Mouse (Mus musculus) lung, adult 18-20 months (tissue): ENCODE results near the gene Psmf1.

Experiments
- DNase-seq, 2 experiments: peaks; one replicate each; pipeline ENCODE4 v3.0.0; 2022; ENCODE audit warnings: mixed read lengths in 2 of 2

The Psmf1 gene

GRCm38 (mm10) chr2:151743845-151744244 is at the start of gene Psmf1:
TSS of gene Psmf1 (minus strand) at chr2:151744186.
- DNase-seq: no peak

GRCm38 (mm10) chr2:151791156-151791555 is 47.2 kb upstream of the Psmf1 start:
- no peak for DNase-seq

GRCm38 (mm10) chr2:151790169-151790568 is 46.2 kb upstream of the Psmf1 start:
- DNase-seq: no peak

- DNase-seq: no peak
Measured at GRCm38 (mm10) chr2:151788221-151788977, 44.4 kb upstream of the Psmf1 start.

GRCm38 (mm10) chr2:151783493-151783892 is 39.5 kb upstream of the Psmf1 start:
- no peak for DNase-seq

GRCm38 (mm10) chr2:151777366-151777765 is 33.4 kb upstream of the Psmf1 start:
- no peak for DNase-seq

GRCm38 (mm10) chr2:151773476-151773875 is 29.5 kb upstream of the Psmf1 start:
- DNase-seq: peak in 1 of 2 experiments; percentile 24

GRCm38 (mm10) chr2:151772169-151772568 is 28.2 kb upstream of the Psmf1 start:
- DNase-seq: no peak

GRCm38 (mm10) chr2:151764557-151764956 is 20.6 kb upstream of the Psmf1 start:
- DNase-seq: no peak

GRCm38 (mm10) chr2:151758806-151759353 is 14.9 kb upstream of the Psmf1 start:
- DNase-seq: no peak

GRCm38 (mm10) chr2:151757451-151757850 is 13.5 kb upstream of the Psmf1 start:
- DNase-seq: no peak

- no peak for DNase-seq
Measured at GRCm38 (mm10) chr2:151756277-151757061, 12.5 kb upstream of the Psmf1 start.

- no peak for DNase-seq
Measured at GRCm38 (mm10) chr2:151751330-151751729, 7.3 kb upstream of the Psmf1 start.

- peak; percentile 50 to 61 for DNase-seq
Measured at GRCm38 (mm10) chr2:151747847-151748705, 4.1 kb upstream of the Psmf1 start.

- DNase-seq: no peak
Measured at GRCm38 (mm10) chr2:151742850-151743679, 921 bp downstream of the Psmf1 start.

- DNase-seq: no peak
Measured at GRCm38 (mm10) chr2:151742084-151742483, 1.9 kb downstream of the Psmf1 start.

- DNase-seq: peak; percentile 85 to 87
Measured at GRCm38 (mm10) chr2:151740741-151741526, 3.1 kb downstream of the Psmf1 start.

- no peak for DNase-seq
Measured at GRCm38 (mm10) chr2:151739505-151739904, 4.5 kb downstream of the Psmf1 start.

GRCm38 (mm10) chr2:151739081-151739480 is 4.9 kb downstream of the Psmf1 start:
- no peak for DNase-seq

GRCm38 (mm10) chr2:151738460-151738859 is 5.5 kb downstream of the Psmf1 start:
- DNase-seq: no peak

- no peak for DNase-seq
Measured at GRCm38 (mm10) chr2:151735422-151735821, 8.6 kb downstream of the Psmf1 start.
